Mouse (Mus musculus): ENCODE data around the gene Gm49366. TPM values are rescaled to one million over a fixed set of nuclear protein-coding genes. Genes with fewer than 3 reads are reported as not detected.
"Not testable (repeated sequence)": the region's sequence is repeated elsewhere in the genome, so short reads cannot be mapped to it uniquely, and the experiment has no call there.

Gm49366 gene
- polyA plus RNA-seq, 1 experiment from 2014 or later = not detected

DNA sequence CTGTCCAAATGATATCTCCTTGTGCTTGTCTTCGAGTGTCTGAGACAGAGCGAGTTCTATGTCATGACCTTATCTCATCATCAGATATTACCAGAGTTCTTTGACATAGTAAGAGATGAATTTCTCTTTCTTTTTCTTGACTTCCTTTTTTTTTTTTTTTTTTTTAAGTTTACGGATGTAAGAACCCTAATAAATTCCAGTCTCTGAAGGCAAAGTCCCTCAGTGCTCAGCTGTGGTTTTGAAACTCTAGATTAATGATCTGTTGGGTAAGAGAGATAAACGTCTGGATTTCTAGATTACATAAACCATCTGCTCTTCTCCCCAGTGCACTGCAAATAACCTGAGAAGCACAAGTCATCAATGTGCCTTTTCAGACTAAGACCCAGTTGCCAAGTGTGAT, 4.6 kb upstream of the Gm49366 start:
- WGBS = 65% methylated on average over 4 of the region's 4 CpGs
- H3K4me2 ChIP-seq (replicated peaks) = no peak overlapping the region

DNA sequence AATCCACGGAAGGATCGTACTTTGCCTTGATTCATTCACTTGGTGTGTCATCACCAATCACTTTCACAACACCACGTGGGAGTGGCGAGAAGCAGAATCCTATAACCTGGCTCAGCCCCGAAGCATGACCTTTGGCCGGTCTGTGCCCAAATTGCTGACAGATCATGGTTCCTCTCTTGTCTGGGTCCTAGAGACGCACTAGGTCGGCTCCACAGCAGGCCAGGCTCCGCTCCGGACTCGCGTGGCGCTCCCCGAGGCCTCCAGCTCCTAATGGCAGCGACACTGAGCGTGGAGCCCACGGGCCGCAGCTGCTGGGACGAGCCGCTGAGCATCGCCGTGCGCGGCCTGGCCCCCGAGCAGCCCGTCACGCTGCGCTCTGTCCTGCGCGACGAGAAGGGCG, 494 bp upstream of the Gm49366 start, which contains the start of gene Acot4:
TSS of gene Acot4 (plus strand) at position 139 of the 400 bp plus-strand sequence.
- Histone ChIP-seq H3K4me2 (replicated peaks) (peak within 1 kb of the TSS; percentile 65), H3K9ac (peak within 1 kb of the TSS; percentile 51), H3K4me3 (peak within 1 kb of the TSS; percentile 41)
- not testable (repeated sequence) for H3K9me3 ChIP-seq; H3K36me3 ChIP-seq; H3K4me1 ChIP-seq; H3K27me3 ChIP-seq (replicated peaks); H3K27ac ChIP-seq
- WGBS = 9% methylated on average over 32 of the region's 32 CpGs
- ATAC-seq (ENCODE audit: low FRiP score, low read depth) = 0 out of 2 replicates have a peak, but pooled peaks have one; percentile 48

More for the DNA sequence above, 4.6 kb upstream of the Gm49366 start:
- ATAC-seq (ENCODE audit: low FRiP score, low read depth) = no peak
- Histone ChIP-seq H3K9ac (no peak overlapping the region), H3K9me3 (no peaks in the 10 kb centered on the region), H3K27me3 (replicated peaks) (0 out of 2 replicates have a peak, but pooled peaks cover 2% of the 10 kb centered on the region), H3K36me3 (no peaks in the 10 kb centered on the region), H3K4me3 (no peak overlapping the region), H3K4me1 (no peaks in the 10 kb centered on the region), H3K27ac (no peak overlapping the region)

DNA sequence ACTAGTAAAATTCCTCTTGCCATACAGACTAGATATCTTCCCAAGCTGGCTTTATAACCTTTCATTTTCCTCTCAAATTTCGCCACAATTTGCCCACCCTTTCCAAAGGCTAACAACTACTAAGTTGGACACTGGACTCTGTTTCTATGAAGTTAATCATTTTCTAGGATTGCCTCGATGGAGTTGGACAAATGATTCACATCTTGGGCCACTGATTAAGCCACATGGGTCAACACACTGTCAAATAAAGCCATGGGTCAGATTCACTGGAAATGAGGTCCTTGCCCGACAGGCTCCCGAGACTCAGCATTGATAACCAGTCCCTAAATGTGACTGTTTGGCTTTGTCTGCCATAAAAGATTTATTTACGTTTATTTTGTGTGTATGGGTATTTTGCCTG, 3.5 kb downstream of the Gm49366 start:
- 87% methylated on average over 5 of the region's 5 CpGs for WGBS
- no peak for ATAC-seq (ENCODE audit: low FRiP score, low read depth)
- no peak overlapping the region for H3K4me2 ChIP-seq (replicated peaks)

DNA sequence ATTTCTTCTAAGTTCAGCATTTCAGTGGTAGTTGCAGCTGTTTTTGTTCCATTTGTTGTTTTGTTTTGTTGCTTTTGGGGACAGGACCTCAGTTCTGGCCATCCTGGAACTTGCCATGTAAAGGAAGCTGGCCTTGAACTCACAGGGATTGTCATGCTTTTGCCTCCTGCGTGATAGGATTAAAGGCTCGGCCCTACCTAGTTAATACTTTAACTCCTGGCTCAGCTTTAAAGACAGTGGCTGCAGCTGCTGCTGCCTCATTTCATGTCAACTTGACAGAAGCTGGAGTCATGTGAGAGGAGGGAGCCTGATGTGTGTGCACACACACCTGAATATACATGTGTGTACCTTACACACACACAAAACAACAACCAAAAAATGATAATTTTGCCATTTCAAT, 5.3 kb downstream of the Gm49366 start:
- no peak overlapping the region for H3K4me2 ChIP-seq (replicated peaks)
- 0 out of 2 replicates have a peak, but pooled peaks cover 10% of the 10 kb centered on the region for H3K9me3 ChIP-seq
- no peak overlapping the region for H3K4me3 ChIP-seq
- no peak for ATAC-seq (ENCODE audit: low FRiP score, low read depth)
- no peaks in the 10 kb centered on the region for H3K4me1 ChIP-seq
- no peaks in the 10 kb centered on the region for H3K27me3 ChIP-seq (replicated peaks)
- no peak overlapping the region for H3K27ac ChIP-seq
- no peaks in the 10 kb centered on the region for H3K36me3 ChIP-seq
- H3K9ac ChIP-seq = no peak overlapping the region
- WGBS = 80% methylated on average over 2 of the region's 2 CpGs

More for the DNA sequence above, 3.5 kb downstream of the Gm49366 start:
- H3K27ac ChIP-seq = no peak overlapping the region
- no peaks in the 10 kb centered on the region for H3K4me1 ChIP-seq
- H3K4me3 ChIP-seq = no peak overlapping the region
- no peaks in the 10 kb centered on the region for H3K36me3 ChIP-seq
- H3K27me3 ChIP-seq (replicated peaks) = 0 out of 2 replicates have a peak, but pooled peaks cover 2% of the 10 kb centered on the region
- no peak overlapping the region for H3K9ac ChIP-seq
- no peaks in the 10 kb centered on the region for H3K9me3 ChIP-seq

DNA sequence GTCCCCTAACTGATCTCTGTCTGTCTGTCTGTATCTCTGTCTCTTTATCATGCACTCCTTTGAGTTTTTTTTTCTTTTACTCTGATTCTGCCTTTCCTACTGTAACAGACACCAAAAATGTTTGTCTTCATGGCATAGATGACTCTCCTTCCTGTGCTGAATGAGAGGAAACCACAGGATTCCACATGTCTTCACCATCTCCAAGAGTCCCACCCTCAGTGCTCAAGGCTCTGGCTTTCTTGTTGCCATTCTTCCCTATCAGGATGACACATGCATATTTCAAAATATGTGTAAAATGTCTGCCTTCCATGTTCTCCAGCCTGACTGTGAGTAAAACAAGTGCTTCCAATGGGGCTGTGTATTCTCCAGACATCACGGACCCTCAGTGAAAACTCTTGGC, 8.2 kb downstream of the Gm49366 start:
- Histone ChIP-seq H3K4me2 (replicated peaks) (no peak overlapping the region), H3K27ac (no peak overlapping the region), H3K9ac (no peak overlapping the region), H3K36me3 (no peaks in the 10 kb centered on the region), H3K4me3 (no peak overlapping the region), H3K4me1 (no peaks in the 10 kb centered on the region), H3K9me3 (0 out of 2 replicates have a peak, but pooled peaks cover 10% of the 10 kb centered on the region), H3K27me3 (replicated peaks) (no peaks in the 10 kb centered on the region)
- ATAC-seq (ENCODE audit: low FRiP score, low read depth) = no peak
- WGBS = 96% methylated on average over 1 of the region's 1 CpGs

DNA sequence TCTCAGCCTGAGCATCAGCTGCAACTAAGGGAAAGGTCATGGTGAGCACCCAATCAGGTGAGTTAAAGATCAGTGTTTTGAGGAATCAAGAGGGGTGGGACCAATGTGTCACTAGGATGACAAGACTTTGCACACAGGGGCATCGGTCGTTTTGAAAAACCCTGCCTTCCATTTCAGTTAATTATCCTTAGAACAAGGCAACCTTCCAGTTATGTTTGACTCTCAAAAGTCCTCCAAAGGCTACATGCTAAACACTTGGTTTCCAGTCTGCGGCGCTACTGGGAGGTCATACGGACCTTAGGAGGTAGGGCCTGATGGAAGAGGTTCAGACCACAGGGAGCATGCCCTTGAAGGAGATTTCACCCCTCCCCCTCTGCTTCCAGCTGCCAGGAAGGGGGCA, 12.0 kb downstream of the Gm49366 start:
- not testable (repeated sequence) for ATAC-seq (ENCODE audit: low FRiP score, low read depth); H3K9ac ChIP-seq; H3K36me3 ChIP-seq; H3K27ac ChIP-seq; H3K4me3 ChIP-seq; H3K4me2 ChIP-seq (replicated peaks); H3K4me1 ChIP-seq
- Histone ChIP-seq H3K9me3 (0 out of 2 replicates have a peak, but pooled peaks cover 10% of the 10 kb centered on the region), H3K27me3 (replicated peaks) (peaks cover 24% of the 10 kb centered on the region)
- WGBS = 86% methylated on average over 5 of the region's 5 CpGs

DNA sequence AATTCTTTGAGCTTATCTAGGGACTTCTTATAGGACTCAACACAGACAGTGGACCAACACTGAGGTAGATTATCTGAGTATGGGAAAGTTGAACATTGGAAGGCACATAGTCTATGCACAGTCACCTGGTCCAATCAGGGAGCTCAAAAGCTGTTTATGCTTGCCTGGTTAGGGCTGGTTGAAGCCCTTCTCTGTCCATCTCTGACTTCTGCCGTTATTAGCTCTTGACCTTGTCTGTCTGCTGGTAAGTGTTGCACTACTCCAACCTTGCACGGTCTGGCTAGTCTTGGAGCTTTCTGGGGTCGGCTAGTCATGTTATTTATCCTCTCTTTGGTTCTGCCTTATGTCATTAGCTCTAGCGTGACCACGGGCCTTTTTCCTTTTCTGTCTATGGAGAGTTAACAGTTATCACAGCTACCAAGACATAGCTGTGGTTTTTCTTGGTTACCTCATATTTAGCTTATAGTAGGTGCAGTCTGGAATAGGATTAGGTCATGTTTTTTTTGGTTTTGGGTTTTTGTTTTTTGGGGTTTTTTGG, 13.3 kb downstream of the Gm49366 start, which contains the start of gene Acot3:
TSS of gene Acot3 (plus strand) at position 208 of the 538 bp plus-strand sequence.
- 84% methylated on average over 5 of the region's 5 CpGs for WGBS
- no peaks in the 10 kb centered on the region for H3K36me3 ChIP-seq
- ATAC-seq (ENCODE audit: low FRiP score, low read depth) = no peak
- peaks cover 24% of the 10 kb centered on the region for H3K27me3 ChIP-seq (replicated peaks)
- peak within 1 kb of the TSS; percentile 74; the same call in 1 of the 2 replicates for H3K4me2 ChIP-seq (replicated peaks)
- H3K9ac ChIP-seq = no peak within 1 kb of the TSS
- H3K27ac ChIP-seq = no peak within 1 kb of the TSS
- 0 out of 2 replicates have a peak, but pooled peaks cover 10% of the 10 kb centered on the region for H3K9me3 ChIP-seq
- no peaks in the 10 kb centered on the region for H3K4me1 ChIP-seq
- H3K4me3 ChIP-seq = 0 out of 2 replicates have a peak within 1 kb of the TSS, but pooled peaks have one; percentile 41

DNA sequence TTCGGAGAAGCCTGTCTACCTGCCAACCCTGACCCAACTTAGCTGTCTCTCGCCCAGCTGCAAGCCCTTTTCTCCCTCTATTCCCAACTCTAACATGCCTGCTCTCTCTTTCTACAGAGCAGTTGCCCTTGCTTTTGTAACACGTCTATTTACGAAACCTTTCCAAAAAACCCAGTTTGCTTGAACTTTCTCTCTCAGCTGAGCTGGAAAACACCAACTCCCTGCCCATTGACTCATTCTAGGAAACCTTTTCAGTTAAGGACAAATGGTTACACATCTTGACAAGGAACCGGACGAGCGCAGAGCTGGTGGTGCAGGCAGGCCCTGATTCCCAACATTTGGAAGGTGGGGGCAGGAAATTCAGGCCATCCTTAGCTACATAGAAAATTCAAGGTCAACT, 13.9 kb downstream of the Gm49366 start:
- WGBS = 87% methylated on average over 7 of the region's 7 CpGs
- H3K27me3 ChIP-seq (replicated peaks) = peaks cover 24% of the 10 kb centered on the region
- no peak overlapping the region for H3K9ac ChIP-seq
- 0 out of 2 replicates have a peak overlapping the region, but pooled peaks have one; percentile 74 for H3K4me2 ChIP-seq (replicated peaks)
- no peaks in the 10 kb centered on the region for H3K4me1 ChIP-seq
- no peak overlapping the region for H3K4me3 ChIP-seq
- no peaks in the 10 kb centered on the region for H3K36me3 ChIP-seq
- H3K9me3 ChIP-seq = 0 out of 2 replicates have a peak, but pooled peaks cover 9% of the 10 kb centered on the region
- no peak overlapping the region for H3K27ac ChIP-seq
- no peak for ATAC-seq (ENCODE audit: low FRiP score, low read depth)

DNA sequence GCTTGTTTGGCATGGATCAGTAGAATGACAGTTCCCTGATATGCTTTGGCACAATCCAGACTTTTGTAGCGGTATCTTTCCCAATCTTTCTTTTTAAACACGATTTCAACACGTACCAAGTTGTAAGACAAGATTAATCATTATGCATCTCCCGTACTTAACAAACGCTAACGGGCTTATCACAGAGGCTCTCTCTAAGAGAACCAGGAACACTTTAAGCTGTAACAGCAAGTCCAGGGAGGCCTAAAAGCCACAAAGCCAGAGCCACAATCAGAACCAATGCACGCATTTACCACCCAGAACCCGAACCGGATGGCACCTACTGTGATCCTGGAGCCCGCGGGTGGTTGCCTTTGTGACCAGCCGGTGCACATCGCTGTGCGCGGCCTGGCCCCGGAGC, 14.4 kb downstream of the Gm49366 start:
- Histone ChIP-seq H3K27ac (no peak overlapping the region), H3K9ac (peak overlapping the region; percentile 56; the same call in 1 of the 2 replicates), H3K27me3 (replicated peaks) (peaks cover 24% of the 10 kb centered on the region), H3K4me1 (no peaks in the 10 kb centered on the region), H3K4me3 (peak overlapping the region; percentile 41), H3K4me2 (replicated peaks) (peak overlapping the region; percentile 74), H3K36me3 (no peaks in the 10 kb centered on the region), H3K9me3 (0 out of 2 replicates have a peak, but pooled peaks cover 4% of the 10 kb centered on the region)
- 14% methylated on average over 16 of the region's 16 CpGs for WGBS
- no peak for ATAC-seq (ENCODE audit: low FRiP score, low read depth)

DNA sequence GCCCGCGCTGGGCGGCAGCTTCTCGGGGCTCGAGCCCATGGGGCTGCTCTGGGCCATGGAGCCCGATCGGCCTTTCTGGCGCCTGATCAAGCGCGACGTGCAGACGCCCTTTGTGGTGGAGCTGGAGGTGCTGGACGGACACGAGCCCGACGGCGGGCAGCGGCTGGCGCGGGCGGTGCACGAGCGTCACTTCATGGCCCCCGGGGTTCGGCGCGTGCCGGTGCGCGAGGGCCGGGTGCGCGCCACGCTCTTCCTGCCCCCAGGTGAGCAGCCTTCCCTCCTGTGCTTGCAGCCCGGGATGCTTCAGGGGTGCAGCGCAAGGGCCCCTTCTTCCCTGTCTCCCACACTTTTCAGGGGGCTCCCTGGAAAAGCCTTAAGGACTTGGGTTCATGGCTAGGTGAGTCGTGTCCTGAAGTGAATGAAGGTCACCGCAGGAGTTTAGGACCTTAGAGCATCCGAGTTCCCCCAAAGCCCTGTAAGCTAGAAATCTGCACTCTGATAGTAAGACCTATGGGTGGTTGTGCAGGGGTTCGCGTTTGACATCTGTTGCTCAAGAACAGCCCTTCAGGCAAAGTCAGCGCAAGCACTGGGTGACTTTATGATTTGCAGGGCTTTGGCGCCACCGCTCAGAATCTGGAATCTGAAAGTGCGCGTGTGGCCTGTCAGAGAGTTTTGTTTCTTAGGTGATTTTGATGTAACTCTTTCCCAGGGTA, 15.1 kb downstream of the Gm49366 start:
- Histone ChIP-seq H3K27ac (no peak overlapping the region), H3K4me1 (no peaks in the 10 kb centered on the region), H3K36me3 (no peaks in the 10 kb centered on the region), H3K9me3 (no peaks in the 10 kb centered on the region), H3K9ac (peak overlapping the region; percentile 56; the same call in 1 of the 2 replicates), H3K4me2 (replicated peaks) (peak overlapping the region; percentile 74), H3K27me3 (replicated peaks) (peaks cover 24% of the 10 kb centered on the region), H3K4me3 (peak overlapping the region; percentile 41)
- 3% methylated on average over 41 of the region's 46 CpGs for WGBS
- ATAC-seq (ENCODE audit: low FRiP score, low read depth) = no peak

DNA sequence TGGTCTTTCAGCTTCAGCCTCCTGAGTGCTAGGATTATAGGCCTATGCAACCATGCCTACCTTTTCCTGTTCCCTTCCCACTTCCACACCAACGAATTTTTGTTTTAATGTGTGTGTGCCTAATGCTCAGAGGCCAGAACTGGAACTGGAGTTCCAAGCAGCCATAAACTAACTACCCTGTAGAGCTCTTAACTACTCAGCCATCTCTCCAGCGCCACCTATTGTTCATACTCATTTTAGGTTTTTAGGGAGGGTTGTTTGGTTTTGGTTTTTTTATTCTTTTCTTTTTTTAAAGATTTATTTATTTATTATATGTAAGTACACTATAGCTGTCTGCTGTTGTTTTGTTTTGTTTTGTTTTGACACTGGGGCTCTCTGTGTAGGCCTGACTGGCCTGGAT, 22.2 kb downstream of the Gm49366 start:
- WGBS = 40% methylated on average over 2 of the region's 2 CpGs
- no peaks in the 10 kb centered on the region for H3K36me3 ChIP-seq

DNA sequence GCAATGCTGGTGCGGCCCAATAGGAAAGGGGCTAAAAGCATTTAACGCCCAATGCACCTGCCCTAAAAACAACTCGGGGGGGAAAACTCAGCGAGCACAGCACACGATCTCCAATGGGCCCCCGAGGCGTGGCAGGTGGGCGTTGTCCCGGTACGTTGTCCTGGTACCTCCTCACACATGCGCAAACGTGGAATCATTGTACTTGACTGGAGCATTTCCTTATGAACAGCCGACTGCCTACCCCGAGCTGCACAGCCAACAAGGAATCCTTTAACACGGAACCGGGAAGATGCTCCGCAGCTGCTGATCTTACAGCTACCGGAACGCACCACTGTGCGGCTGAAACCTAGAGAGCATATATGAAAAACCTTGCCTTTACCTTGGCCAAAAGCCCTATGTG, 23.6 kb downstream of the Gm49366 start:
- no peaks in the 10 kb centered on the region for H3K9me3 ChIP-seq
- H3K4me3 ChIP-seq = no peak overlapping the region
- no peak overlapping the region for H3K9ac ChIP-seq
- H3K27ac ChIP-seq = no peak overlapping the region
- ATAC-seq (ENCODE audit: low FRiP score, low read depth) = no peak
- H3K36me3 ChIP-seq = no peaks in the 10 kb centered on the region
- no peak overlapping the region for H3K4me2 ChIP-seq (replicated peaks)
- H3K4me1 ChIP-seq = no peaks in the 10 kb centered on the region
- 91% methylated on average over 20 of the region's 20 CpGs for WGBS
- 0 out of 2 replicates have a peak, but pooled peaks cover 3% of the 10 kb centered on the region for H3K27me3 ChIP-seq (replicated peaks)

More for the DNA sequence above, 22.2 kb downstream of the Gm49366 start:
- Histone ChIP-seq H3K9ac (no peak overlapping the region), H3K4me1 (no peaks in the 10 kb centered on the region), H3K27me3 (replicated peaks) (0 out of 2 replicates have a peak, but pooled peaks cover 3% of the 10 kb centered on the region), H3K27ac (no peak overlapping the region), H3K4me2 (replicated peaks) (no peak overlapping the region), H3K9me3 (no peaks in the 10 kb centered on the region), H3K4me3 (no peak overlapping the region)
- no peak for ATAC-seq (ENCODE audit: low FRiP score, low read depth)

All from neural tube, embryonic 12.5 days (tissue).